Mouse (Mus musculus) midbrain, embryonic 12.5 days (tissue): ENCODE measurements at regions not wholly inside any gene's neighbourhood (a gene's known extent, or its start where the extent isn't known, plus 50 kb on each side); places are given as distances from the start of the nearest gene placed in this dataset.

ENCODE experiments used
- ATAC-seq: fragments of 200-750 bp; cut with Nextera tagmentation; 2 replicates; pipeline ENCODE4 v1.8.0; 2017; ENCODE audit warnings: low read depth, moderate TSS enrichment, moderate library complexity; ENCODE audit not compliant: low FRiP score
- H3K27ac ChIP-seq: fragments of 300-500 bp; sonication (generic); replicated peaks from 2 replicates; pipeline ENCODE4 v1.5.1; 2016; ENCODE audit warnings: mild to moderate bottlenecking
- H3K27me3 ChIP-seq: fragments of 300-500 bp; sonication (generic); 2 replicates; pipeline ENCODE4 v1.6.1; 2016; ENCODE audit warnings: mild to moderate bottlenecking
- H3K36me3 ChIP-seq: fragments of 300-500 bp; sonication (generic); 2 replicates; pipeline ENCODE4 v1.6.1; 2016
- H3K4me1 ChIP-seq: fragments of 300-500 bp; sonication (generic); 2 replicates; pipeline ENCODE4 v1.6.1; 2016
- H3K4me2 ChIP-seq: fragments of 300-500 bp; sonication (generic); replicated peaks from 2 replicates; pipeline ENCODE4 v1.6.1; 2016; ENCODE audit warnings: mild to moderate bottlenecking, moderate library complexity
- H3K4me3 ChIP-seq: fragments of 300-500 bp; sonication (generic); 2 replicates; pipeline ENCODE4 v1.5.1; 2016; ENCODE audit warnings: mild to moderate bottlenecking
- H3K9ac ChIP-seq: fragments of 300-500 bp; sonication (generic); replicated peaks from 2 replicates; pipeline ENCODE4 v1.6.1; 2016; ENCODE audit warnings: mild to moderate bottlenecking, moderate library complexity
- H3K9me3 ChIP-seq: fragments of 300-500 bp; sonication (generic); 2 replicates; pipeline ENCODE4 v1.6.1; 2016; ENCODE audit warnings: mild to moderate bottlenecking
- WGBS: fragments of 180-500 bp; shearing (Covaris S2); methylation state at CpG from one replicate; pipeline ENCODE4 v1.1.7; 2016; 5-methylcytosine and 5-hydroxymethylcytosine counted together

GRCm38 (mm10) chr10:111789264-111789663 is 183.2 kb upstream of the Krr1 start:
- ATAC-seq = no peak
- Histone ChIP-seq H3K36me3 (no peaks in the 10 kb centered on the region), H3K27ac (no peak overlapping the region), H3K4me3 (no peak overlapping the region), H3K9ac (no peak overlapping the region), H3K4me1 (no peaks in the 10 kb centered on the region), H3K4me2 (no peak overlapping the region), H3K27me3 (no peaks in the 10 kb centered on the region), H3K9me3 (no peaks in the 10 kb centered on the region)
- 92% methylated on average over 9 of the region's 9 CpGs for WGBS

DNA sequence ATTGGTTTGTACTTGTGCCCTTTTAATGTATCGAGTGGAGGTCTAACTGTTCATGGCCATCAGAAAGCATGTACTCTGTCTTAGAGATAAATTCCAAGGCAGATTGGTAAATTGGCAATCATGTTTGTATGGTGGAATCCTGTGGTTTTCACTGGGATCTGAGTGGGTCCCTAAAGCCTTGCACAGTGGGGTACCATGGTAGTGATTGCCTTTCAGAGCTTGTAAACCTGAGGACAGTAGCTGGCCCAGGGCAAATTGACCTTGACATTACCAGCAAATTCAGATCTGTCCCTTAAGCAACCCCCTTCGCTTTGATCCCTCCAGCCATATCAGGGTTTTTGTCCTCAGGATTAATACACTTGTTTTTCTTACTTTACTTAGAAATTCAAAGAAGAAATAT is 181.6 kb upstream of the Krr1 start:
- H3K9ac ChIP-seq = no peak overlapping the region
- H3K9me3 ChIP-seq = no peaks in the 10 kb centered on the region
- no peaks in the 10 kb centered on the region for H3K4me1 ChIP-seq
- H3K4me3 ChIP-seq = no peak overlapping the region
- no peak overlapping the region for H3K27ac ChIP-seq
- ATAC-seq = no peak
- 88% methylated on average over 2 of the region's 2 CpGs for WGBS
- H3K4me2 ChIP-seq = no peak overlapping the region
- no peaks in the 10 kb centered on the region for H3K27me3 ChIP-seq
- no peaks in the 10 kb centered on the region for H3K36me3 ChIP-seq

- Histone ChIP-seq H3K4me1 (peaks cover 4% of the 10 kb centered on the region), H3K27me3 (no peaks in the 10 kb centered on the region), H3K36me3 (no peaks in the 10 kb centered on the region), H3K9me3 (no peaks in the 10 kb centered on the region), H3K9ac (no peak overlapping the region), H3K4me2 (no peak overlapping the region), H3K27ac (no peak overlapping the region), H3K4me3 (no peak overlapping the region)
- 92% methylated on average over 5 of the region's 5 CpGs for WGBS
- no peak for ATAC-seq
Measured at GRCm38 (mm10) chr10:111795056-111795455, 177.4 kb upstream of the Krr1 start.

DNA sequence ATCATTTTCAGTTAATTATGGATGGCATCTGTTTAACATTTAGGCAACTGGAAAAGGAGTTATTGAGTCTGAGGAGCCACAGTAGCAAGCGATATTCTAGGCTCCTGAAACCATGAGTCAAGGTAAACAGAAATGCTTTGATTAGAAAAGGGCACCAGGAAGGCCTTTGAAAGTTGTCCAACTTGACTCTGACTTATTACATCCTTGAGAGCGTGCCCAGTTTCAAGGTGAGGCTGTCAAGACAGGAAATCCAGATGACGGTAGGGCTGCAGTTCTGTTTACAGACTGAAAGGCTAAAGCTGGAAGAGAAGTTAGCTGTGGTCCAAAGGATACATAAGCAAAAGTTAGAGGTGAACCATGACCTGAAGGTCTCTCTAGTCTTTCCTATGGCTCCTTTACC is 176.7 kb upstream of the Krr1 start:
- no peak for ATAC-seq
- H3K9me3 ChIP-seq = no peaks in the 10 kb centered on the region
- no peak overlapping the region for H3K9ac ChIP-seq
- H3K36me3 ChIP-seq = no peaks in the 10 kb centered on the region
- H3K27ac ChIP-seq = no peak overlapping the region
- H3K4me1 ChIP-seq = peaks cover 9% of the 10 kb centered on the region
- WGBS = 89% methylated on average over 3 of the region's 3 CpGs
- no peak overlapping the region for H3K4me2 ChIP-seq
- no peak overlapping the region for H3K4me3 ChIP-seq
- H3K27me3 ChIP-seq = no peaks in the 10 kb centered on the region

DNA sequence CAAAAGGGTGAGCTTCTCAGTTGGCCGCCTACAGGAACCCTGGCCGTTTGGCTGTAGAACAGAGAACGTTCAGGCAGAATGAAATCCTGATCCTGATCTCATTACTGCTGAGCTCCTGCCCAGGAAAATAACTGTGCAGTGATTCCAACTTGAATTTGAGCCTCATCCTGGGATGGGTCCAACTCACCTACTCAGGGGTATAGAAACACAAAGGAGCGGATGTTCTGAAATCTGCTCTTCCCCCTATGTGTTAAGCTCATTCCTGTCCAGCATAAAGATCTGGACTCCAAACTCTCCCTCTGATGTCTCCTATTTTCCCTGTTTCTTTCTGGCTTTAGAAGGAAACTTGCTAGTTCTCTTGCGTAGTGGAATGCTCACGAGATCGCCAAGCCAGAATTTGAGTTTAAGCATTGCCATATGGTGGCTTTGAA is 173.6 kb upstream of the Krr1 start:
- Histone ChIP-seq H3K4me2 (no peak overlapping the region), H3K9ac (no peak overlapping the region), H3K27ac (no peak overlapping the region), H3K9me3 (no peaks in the 10 kb centered on the region), H3K36me3 (no peaks in the 10 kb centered on the region), H3K27me3 (no peaks in the 10 kb centered on the region), H3K4me1 (peaks cover 12% of the 10 kb centered on the region), H3K4me3 (no peak overlapping the region)
- 83% methylated on average over 7 of the region's 7 CpGs for WGBS
- no peak for ATAC-seq

- Histone ChIP-seq H3K36me3 (no peaks in the 10 kb centered on the region), H3K27me3 (no peaks in the 10 kb centered on the region), H3K4me2 (no peak overlapping the region), H3K9me3 (no peaks in the 10 kb centered on the region), H3K9ac (no peak overlapping the region), H3K4me3 (no peak overlapping the region), H3K4me1 (peaks cover 12% of the 10 kb centered on the region), H3K27ac (no peak overlapping the region)
- peak; percentile 58 for ATAC-seq
- 18% methylated on average over 14 of the region's 14 CpGs for WGBS
Measured at GRCm38 (mm10) chr10:111799850-111800589, 172.4 kb upstream of the Krr1 start.

GRCm38 (mm10) chr10:111800590-111800935 is 171.9 kb upstream of the Krr1 start:
- ATAC-seq = 0 out of 2 replicates have a peak, but pooled peaks have one; percentile 2
- H3K27ac ChIP-seq = no peak overlapping the region
- H3K4me3 ChIP-seq = no peak overlapping the region
- peaks cover 12% of the 10 kb centered on the region for H3K4me1 ChIP-seq
- WGBS = 56% methylated on average over 3 of the region's 3 CpGs
- H3K36me3 ChIP-seq = no peaks in the 10 kb centered on the region
- no peaks in the 10 kb centered on the region for H3K27me3 ChIP-seq
- no peaks in the 10 kb centered on the region for H3K9me3 ChIP-seq
- no peak overlapping the region for H3K9ac ChIP-seq
- H3K4me2 ChIP-seq = no peak overlapping the region

GRCm38 (mm10) chr10:111801021-111801793 is 171.3 kb upstream of the Krr1 start:
- Histone ChIP-seq H3K4me2 (no peak overlapping the region), H3K36me3 (no peaks in the 10 kb centered on the region), H3K4me1 (peaks cover 12% of the 10 kb centered on the region), H3K27me3 (no peaks in the 10 kb centered on the region), H3K4me3 (no peak overlapping the region), H3K27ac (no peak overlapping the region), H3K9ac (no peak overlapping the region), H3K9me3 (no peaks in the 10 kb centered on the region)
- no peak for ATAC-seq
- WGBS = 50% methylated on average over 12 of the region's 12 CpGs

GRCm38 (mm10) chr10:111801794-111802359 is 170.6 kb upstream of the Krr1 start:
- Histone ChIP-seq H3K36me3 (no peaks in the 10 kb centered on the region), H3K4me2 (no peak overlapping the region), H3K27me3 (no peaks in the 10 kb centered on the region), H3K4me1 (peaks cover 12% of the 10 kb centered on the region), H3K9ac (no peak overlapping the region), H3K27ac (no peak overlapping the region), H3K9me3 (no peaks in the 10 kb centered on the region), H3K4me3 (no peak overlapping the region)
- WGBS = 33% methylated on average over 12 of the region's 12 CpGs
- ATAC-seq = 0 out of 2 replicates have a peak, but pooled peaks have one; percentile 23

DNA sequence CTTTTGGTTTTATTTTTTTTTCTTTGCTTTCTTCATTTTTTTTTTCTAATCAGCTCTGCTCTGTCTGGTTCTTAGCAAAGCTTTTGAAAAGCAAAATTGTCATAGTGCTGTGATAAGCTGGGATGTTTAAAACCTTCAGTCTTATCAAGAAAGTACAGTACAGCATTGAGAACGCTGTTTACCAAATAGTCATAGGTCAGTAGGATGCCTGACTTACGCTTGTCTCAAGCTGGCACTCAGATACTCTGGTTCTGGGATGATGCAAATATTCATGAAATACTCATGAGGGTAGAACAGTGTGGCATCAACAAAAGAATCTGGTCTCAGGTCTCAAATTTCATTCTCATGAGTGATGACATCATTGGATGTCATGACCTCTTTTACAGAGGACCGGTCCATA is 166.1 kb upstream of the Krr1 start:
- Histone ChIP-seq H3K9ac (no peak overlapping the region), H3K27me3 (no peaks in the 10 kb centered on the region), H3K4me3 (no peak overlapping the region), H3K9me3 (no peaks in the 10 kb centered on the region), H3K27ac (no peak overlapping the region), H3K4me2 (no peak overlapping the region), H3K36me3 (no peaks in the 10 kb centered on the region), H3K4me1 (peaks cover 3% of the 10 kb centered on the region; the same call in 1 of the 2 replicates)
- 91% methylated on average over 3 of the region's 3 CpGs for WGBS
- ATAC-seq = no peak

GRCm38 (mm10) chr10:111806916-111807315 is 165.5 kb upstream of the Krr1 start:
- Histone ChIP-seq H3K4me1 (no peaks in the 10 kb centered on the region), H3K9ac (no peak overlapping the region), H3K4me3 (no peak overlapping the region), H3K9me3 (no peaks in the 10 kb centered on the region), H3K27ac (no peak overlapping the region), H3K36me3 (no peaks in the 10 kb centered on the region), H3K4me2 (no peak overlapping the region), H3K27me3 (no peaks in the 10 kb centered on the region)
- ATAC-seq = no peak
- WGBS = 69% methylated on average over 5 of the region's 5 CpGs

- Histone ChIP-seq H3K9ac (no peak overlapping the region), H3K4me1 (peaks cover 3% of the 10 kb centered on the region; the same call in 1 of the 2 replicates), H3K4me2 (no peak overlapping the region), H3K36me3 (no peaks in the 10 kb centered on the region), H3K27me3 (no peaks in the 10 kb centered on the region), H3K4me3 (no peak overlapping the region), H3K27ac (no peak overlapping the region), H3K9me3 (no peaks in the 10 kb centered on the region)
- WGBS = 92% methylated on average over 4 of the region's 4 CpGs
- no peak for ATAC-seq
Measured at GRCm38 (mm10) chr10:111813736-111814135, 158.7 kb upstream of the Krr1 start.
